Mouse (Mus musculus): ENCODE results near the gene Rhox4f.
"Not testable (repeated sequence)": the region's sequence is repeated elsewhere in the genome, so short reads cannot be mapped to it uniquely, and the experiment has no call there.

Rhox4f gene

DNA sequence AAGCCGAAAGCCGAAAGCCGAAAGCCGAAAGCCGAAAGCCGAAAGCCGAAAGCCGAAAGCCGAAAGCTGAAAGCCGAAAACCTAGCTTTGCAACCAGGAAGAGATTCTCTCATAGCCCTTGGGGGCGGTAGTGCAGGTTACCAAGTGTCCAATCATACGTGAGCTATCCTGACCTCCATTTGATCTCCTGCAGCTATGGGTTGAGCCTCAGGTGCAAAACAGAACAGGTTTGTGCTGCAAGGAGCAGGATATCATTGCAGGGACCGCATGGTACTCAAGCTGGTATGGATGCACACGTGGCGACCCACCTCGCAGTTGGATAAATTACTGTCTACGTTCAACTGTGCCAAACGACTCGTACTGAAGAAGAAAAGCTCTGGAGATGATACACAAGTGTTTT, at the start of gene Rhox4f:
Gene Rhox4f (minus strand): TSS at position 101 of the 400 bp plus-strand sequence.
- not testable (repeated sequence) for DNase-seq

DNA sequence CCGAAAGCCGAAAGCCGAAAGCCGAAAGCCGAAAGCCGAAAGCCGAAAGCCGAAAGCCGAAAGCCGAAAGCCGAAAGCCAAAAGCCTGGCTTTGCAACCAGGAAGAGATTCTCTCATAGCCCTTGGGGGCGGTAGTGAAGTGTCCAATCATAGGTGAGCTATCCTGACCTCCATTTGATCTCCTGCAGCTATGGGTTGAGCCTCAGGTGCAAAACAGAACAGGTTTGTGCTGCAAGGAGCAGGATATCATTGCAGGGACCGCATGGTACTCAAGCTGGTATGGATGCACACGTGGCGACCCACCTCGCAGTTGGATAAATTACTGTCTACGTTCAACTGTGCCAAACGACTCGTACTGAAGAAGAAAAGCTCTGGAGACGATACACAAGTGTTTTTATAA, 43.7 kb upstream of the Rhox4f start, which contains the start of gene Rhox4g:
Gene Rhox4g (minus strand): TSS at position 101 of the 400 bp plus-strand sequence.
- not testable (repeated sequence) for DNase-seq

DNA sequence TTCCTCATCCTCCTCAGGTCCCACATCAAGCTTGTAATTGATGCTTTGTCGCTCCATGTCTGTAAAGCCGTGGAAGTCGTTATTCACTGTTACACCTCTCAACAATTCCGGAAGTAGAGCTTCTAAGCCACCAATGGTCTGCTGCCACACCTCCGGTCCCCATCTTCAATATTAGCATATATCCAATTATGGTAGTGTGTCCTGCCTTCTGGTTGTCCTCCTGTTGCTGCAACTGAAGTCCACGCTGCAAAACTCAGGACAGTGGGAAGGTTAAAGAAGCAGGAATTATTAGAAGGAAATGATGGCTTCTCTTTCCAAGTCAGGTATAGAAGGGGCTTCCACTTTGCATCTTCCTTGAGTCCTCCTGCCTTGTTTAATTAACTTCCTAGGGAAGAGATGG, 35.9 kb upstream of the Rhox4f start, which contains the start of gene Rhox2g:
Gene Rhox2g (minus strand): TSS at position 101 of the 400 bp plus-strand sequence.
- not testable (repeated sequence) for DNase-seq

GRCm38 (mm10) chrX:37628512-37628911, 21.0 kb upstream of the Rhox4f start, which contains the start of gene Rhox3g:
Gene Rhox3g, minus strand, starts transcription at chrX:37628612.
- DNase-seq, result not testable (repeated sequence)

DNA sequence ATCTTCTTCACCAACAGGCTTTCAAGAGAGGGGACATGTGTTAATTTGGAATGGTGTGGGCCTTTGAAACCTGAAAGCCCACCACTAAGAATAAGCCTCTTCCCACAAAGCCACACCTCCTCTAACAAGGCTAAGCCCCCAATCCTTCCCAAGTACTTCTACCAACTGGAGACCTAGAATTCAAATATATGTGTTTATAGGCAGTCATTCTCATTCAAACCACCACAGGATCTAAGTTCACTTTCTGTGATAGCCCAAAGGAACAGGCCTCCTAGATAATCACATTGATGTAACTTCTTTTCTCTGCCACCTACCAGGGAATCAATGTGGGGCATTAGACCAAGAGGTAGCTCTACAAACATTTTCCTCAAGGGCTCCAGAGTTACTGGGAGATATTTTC, 26.8 kb downstream of the Rhox4f start, which contains the start of gene Rhox3f:
Gene Rhox3f (plus strand): TSS at position 301 of the 400 bp plus-strand sequence.
- DNase-seq, result not testable (repeated sequence)

DNA sequence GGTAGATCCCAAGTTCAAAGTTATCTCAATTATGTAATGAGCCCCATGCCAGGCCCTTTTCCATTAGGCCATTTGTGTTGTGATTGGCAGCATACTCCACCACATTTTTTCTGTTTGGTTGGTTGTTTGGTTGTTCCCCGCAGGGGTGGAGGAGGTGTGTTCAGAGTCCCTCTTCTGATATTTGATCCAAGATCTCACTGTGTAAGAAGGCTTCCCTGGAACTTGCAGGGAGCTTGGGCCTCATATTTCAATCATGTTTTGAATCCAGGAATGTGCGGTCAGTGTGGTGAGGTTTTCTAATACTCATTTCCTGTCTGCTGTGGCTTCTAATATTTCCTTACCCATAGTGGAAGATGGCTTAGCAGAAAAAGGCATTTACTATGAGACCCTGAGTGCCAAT, 34.9 kb downstream of the Rhox4f start:
- DNase-seq, result not testable (repeated sequence)

GRCm38 (mm10) chrX:37571105-37571504, 36.4 kb downstream of the Rhox4f start, which contains the start of gene Rhox2f:
Gene Rhox2f, plus strand, starts transcription at chrX:37571405.
- not testable (repeated sequence) for DNase-seq

DNA sequence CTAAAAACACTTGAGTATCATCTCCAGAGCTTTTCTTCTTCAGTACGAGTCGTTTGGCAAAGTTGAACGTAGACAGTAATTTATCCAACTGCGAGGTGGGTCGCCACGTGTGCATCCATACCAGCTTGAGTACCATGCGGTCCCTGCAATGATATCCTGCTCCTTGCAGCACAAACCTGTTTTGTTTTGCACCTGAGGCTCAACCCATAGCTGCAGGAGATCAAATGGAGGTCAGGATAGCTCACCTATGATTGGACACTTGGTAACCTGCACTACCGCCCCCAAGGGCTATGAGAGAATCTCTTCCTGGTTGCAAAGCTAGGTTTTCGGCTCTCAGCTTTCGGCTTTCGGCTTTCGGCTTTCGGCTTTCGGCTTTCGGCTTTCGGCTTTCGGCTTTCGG, 50.4 kb downstream of the Rhox4f start, which contains the start of gene Rhox4e:
Gene Rhox4e (plus strand): TSS at position 301 of the 400 bp plus-strand sequence.
- DNase-seq, result not testable (repeated sequence)

Measured in right cerebral cortex, postnatal 4 days (tissue).